Mouse (Mus musculus): ENCODE data around the gene Msi2. TPM values are rescaled to one million over a fixed set of nuclear protein-coding genes. Genes with fewer than 3 reads are reported as not detected.

Gene Msi2
- total and polyA plus RNA-seq, 3 experiments, result 36.5 to 197 (median 144) TPM

DNA sequence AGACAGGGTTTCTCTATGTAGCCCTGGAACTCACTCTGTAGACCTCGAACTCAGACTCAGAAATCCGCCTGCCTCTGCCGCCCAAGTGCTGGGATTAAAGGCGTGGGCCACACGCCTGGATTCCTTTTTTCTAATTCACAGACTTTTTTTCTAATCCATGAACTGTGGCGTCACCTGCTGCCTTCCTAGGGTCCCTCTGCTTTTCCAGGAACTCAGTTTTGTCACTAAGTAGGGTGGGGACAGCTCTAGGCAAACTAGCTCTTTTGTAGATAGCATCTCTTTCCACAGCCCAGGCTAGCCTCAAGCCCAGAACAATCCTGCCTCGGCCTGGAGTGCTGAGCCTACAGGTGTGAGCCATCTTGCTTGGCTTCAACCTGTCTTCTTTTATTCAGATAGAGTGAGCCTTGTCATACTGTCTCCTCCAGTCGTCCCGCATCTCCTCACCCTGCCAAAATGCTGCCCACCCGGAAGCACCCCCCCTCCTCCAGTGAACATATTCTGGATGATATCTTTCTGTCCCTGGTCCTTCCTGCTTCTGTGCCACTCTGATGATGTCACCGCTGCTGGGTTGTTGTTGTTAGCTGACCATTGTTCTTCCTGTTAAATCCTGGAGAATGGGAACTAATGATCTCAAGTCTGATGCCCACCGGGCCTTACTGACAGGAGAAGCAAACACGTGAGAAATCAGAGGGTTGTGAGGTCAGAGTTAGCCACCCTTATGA is 21.4 kb upstream of the Msi2 start:
- Histone ChIP-seq H3K27me3 (ENCODE audit: insufficient read depth, low read length) (peaks cover 13% of the 10 kb centered on the region), H3K9me3 (replicated peaks) (0 out of 2 replicates have a peak, but pooled peaks cover 4% of the 10 kb centered on the region), H3K4me3 (ENCODE audit: low read depth, low read length) (no peak overlapping the region), H3K4me1 (ENCODE audit: insufficient read depth, low read depth, low read length) (no peaks in the 10 kb centered on the region; the same call in 1 of the 2 replicates), H3K36me3 (replicated peaks) (no peaks in the 10 kb centered on the region)
- TF ChIP-seq TAL1 (conservative IDR thresholded peaks at IDR 0.05; ENCODE audit: low read depth, low read length) (no peak), CTCF (IDR thresholded peaks at IDR 0.05; ENCODE audit: low read depth, low read length) (no peak), POLR2AphosphoS5 (IDR thresholded peaks at IDR 0.05; ENCODE audit: insufficient replicate concordance, low read depth, low read length) (no peak), GATA2 (IDR thresholded peaks at IDR 0.05; ENCODE audit: borderline replicate concordance, low read depth, low read length) (no peak), GATA1 (IDR thresholded peaks at IDR 0.05; ENCODE audit: borderline replicate concordance, low read length) (no peak)
- ATAC-seq (ENCODE audit: extremely low read depth, insufficient number of reproducible peaks, low FRiP score, poor library complexity, severe bottlenecking) (no peak), DNase-seq (ENCODE audit: low spot score) (no peak)

- DNase-seq (ENCODE audit: low spot score) (no peak), ATAC-seq (ENCODE audit: extremely low read depth, insufficient number of reproducible peaks, low FRiP score, poor library complexity, severe bottlenecking) (no peak)
- no peak for TF ChIP-seq POLR2AphosphoS5 (IDR thresholded peaks at IDR 0.05; ENCODE audit: insufficient replicate concordance, low read depth, low read length)
- Histone ChIP-seq H3K9me3 (replicated peaks) (no peaks in the 10 kb centered on the region), H3K36me3 (replicated peaks) (peaks cover 4% of the 10 kb centered on the region), H3K4me1 (ENCODE audit: insufficient read depth, low read depth, low read length) (peaks cover 9% of the 10 kb centered on the region), H3K4me3 (ENCODE audit: low read depth, low read length) (no peak overlapping the region), H3K27me3 (ENCODE audit: insufficient read depth, low read length) (peaks cover 18% of the 10 kb centered on the region)
Measured at GRCm38 (mm10) chr11:88729363-88729762, 11.1 kb upstream of the Msi2 start.

DNA sequence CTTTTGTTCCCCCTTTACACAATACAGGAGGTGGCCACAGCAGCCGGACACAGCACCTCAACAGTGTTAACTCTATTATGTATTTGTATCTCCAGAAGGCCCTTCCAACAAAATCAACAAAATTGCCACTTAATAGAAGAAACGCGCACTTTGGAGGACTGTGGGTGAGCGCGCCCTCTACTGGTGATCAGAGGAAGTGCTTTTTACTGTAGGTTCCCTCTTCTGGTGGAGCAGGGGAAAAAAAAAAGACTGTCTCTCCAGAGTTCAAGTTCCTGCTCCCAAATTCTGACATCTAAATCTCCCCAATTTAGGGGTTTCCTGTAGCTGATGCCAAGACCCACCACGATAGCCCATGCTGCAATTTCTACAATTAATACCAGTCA is 10.2 kb upstream of the Msi2 start:
- peaks cover 4% of the 10 kb centered on the region for H3K36me3 ChIP-seq (replicated peaks)
- no peaks in the 10 kb centered on the region for H3K9me3 ChIP-seq (replicated peaks)
- no peak for ATAC-seq (ENCODE audit: extremely low read depth, insufficient number of reproducible peaks, low FRiP score, poor library complexity, severe bottlenecking)
- no peak overlapping the region for H3K4me3 ChIP-seq (ENCODE audit: low read depth, low read length)
- TF ChIP-seq TAL1 (conservative IDR thresholded peaks at IDR 0.05; ENCODE audit: low read depth, low read length) (no peak), POLR2AphosphoS5 (IDR thresholded peaks at IDR 0.05; ENCODE audit: insufficient replicate concordance, low read depth, low read length) (no peak), GATA1 (IDR thresholded peaks at IDR 0.05; ENCODE audit: borderline replicate concordance, low read length) (no peak), CTCF (IDR thresholded peaks at IDR 0.05; ENCODE audit: low read depth, low read length) (peak; percentile 75), GATA2 (IDR thresholded peaks at IDR 0.05; ENCODE audit: borderline replicate concordance, low read depth, low read length) (no peak)
- H3K4me1 ChIP-seq (ENCODE audit: insufficient read depth, low read depth, low read length), result peaks cover 9% of the 10 kb centered on the region
- peak; percentile 30 for DNase-seq (ENCODE audit: low spot score)
- peaks cover 10% of the 10 kb centered on the region for H3K27me3 ChIP-seq (ENCODE audit: insufficient read depth, low read length)

DNA sequence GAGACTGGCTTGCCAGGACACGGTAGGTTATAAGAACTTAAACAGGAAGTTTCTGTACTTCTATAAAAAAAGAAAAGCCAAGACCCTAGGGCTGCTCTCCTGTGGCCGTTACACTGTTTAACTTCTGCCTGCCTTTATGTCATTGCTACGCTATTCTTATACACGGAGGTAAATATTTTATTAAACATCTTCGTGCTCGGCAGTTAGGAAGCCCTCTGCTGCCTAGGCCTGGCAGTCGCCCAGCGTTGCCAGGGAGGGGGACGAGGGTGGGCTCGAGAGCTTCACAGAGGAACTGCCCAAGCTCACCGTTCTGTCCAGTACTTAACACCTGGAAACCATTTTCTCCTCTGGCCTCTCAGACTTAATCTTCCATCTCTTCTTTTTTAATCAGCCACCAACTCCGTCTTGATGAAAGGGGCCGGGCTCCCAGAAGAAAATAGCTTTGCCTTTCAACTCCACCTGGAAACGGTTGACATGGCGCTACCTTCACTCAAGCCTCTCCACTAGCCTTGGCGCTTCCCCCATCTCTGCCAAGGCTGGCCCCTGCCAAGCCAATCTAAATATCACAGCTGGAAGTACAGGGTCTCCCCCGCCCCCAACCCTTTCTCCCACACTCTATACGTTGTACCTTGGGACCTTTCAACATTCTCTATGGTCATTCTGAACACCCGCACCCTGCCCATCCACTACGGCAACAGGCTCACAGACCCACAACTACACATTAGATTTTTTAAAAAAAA is 9.6 kb upstream of the Msi2 start:
- no peak for DNase-seq (ENCODE audit: low spot score)
- no peak for ATAC-seq (ENCODE audit: extremely low read depth, insufficient number of reproducible peaks, low FRiP score, poor library complexity, severe bottlenecking)
- Histone ChIP-seq H3K9me3 (replicated peaks) (no peaks in the 10 kb centered on the region), H3K4me1 (ENCODE audit: insufficient read depth, low read depth, low read length) (peaks cover 10% of the 10 kb centered on the region), H3K4me3 (ENCODE audit: low read depth, low read length) (no peak overlapping the region), H3K27me3 (ENCODE audit: insufficient read depth, low read length) (peaks cover 9% of the 10 kb centered on the region), H3K36me3 (replicated peaks) (peaks cover 4% of the 10 kb centered on the region)
- TF ChIP-seq POLR2AphosphoS5 (IDR thresholded peaks at IDR 0.05; ENCODE audit: insufficient replicate concordance, low read depth, low read length) (no peak), CTCF (IDR thresholded peaks at IDR 0.05; ENCODE audit: low read depth, low read length) (no peak), GATA2 (IDR thresholded peaks at IDR 0.05; ENCODE audit: borderline replicate concordance, low read depth, low read length) (no peak), TAL1 (conservative IDR thresholded peaks at IDR 0.05; ENCODE audit: low read depth, low read length) (no peak), GATA1 (IDR thresholded peaks at IDR 0.05; ENCODE audit: borderline replicate concordance, low read length) (no peak)

- Histone ChIP-seq H3K9me3 (replicated peaks) (no peaks in the 10 kb centered on the region), H3K4me3 (ENCODE audit: low read depth, low read length) (no peak overlapping the region), H3K36me3 (replicated peaks) (peaks cover 21% of the 10 kb centered on the region), H3K27me3 (ENCODE audit: insufficient read depth, low read length) (no peaks in the 10 kb centered on the region), H3K4me1 (ENCODE audit: insufficient read depth, low read depth, low read length) (peaks cover 35% of the 10 kb centered on the region)
- TF ChIP-seq CTCF (IDR thresholded peaks at IDR 0.05; ENCODE audit: low read depth, low read length), result no peak
- TF ChIP-seq POLR2AphosphoS5 (IDR thresholded peaks at IDR 0.05; ENCODE audit: insufficient replicate concordance, low read depth, low read length), result no peak
- TF ChIP-seq GATA2 (IDR thresholded peaks at IDR 0.05; ENCODE audit: borderline replicate concordance, low read depth, low read length), result no peak
- no peak for TF ChIP-seq TAL1 (conservative IDR thresholded peaks at IDR 0.05; ENCODE audit: low read depth, low read length)
- TF ChIP-seq GATA1 (IDR thresholded peaks at IDR 0.05; ENCODE audit: borderline replicate concordance, low read length), result no peak
- ATAC-seq (ENCODE audit: extremely low read depth, insufficient number of reproducible peaks, low FRiP score, poor library complexity, severe bottlenecking) (no peak), DNase-seq (ENCODE audit: low spot score) (no peak)
Measured at GRCm38 (mm10) chr11:88721144-88721636, 2.9 kb upstream of the Msi2 start.
